Comparison of ENCODE assay signal across 8 mouse cellular contexts in the genomic region with DNA sequence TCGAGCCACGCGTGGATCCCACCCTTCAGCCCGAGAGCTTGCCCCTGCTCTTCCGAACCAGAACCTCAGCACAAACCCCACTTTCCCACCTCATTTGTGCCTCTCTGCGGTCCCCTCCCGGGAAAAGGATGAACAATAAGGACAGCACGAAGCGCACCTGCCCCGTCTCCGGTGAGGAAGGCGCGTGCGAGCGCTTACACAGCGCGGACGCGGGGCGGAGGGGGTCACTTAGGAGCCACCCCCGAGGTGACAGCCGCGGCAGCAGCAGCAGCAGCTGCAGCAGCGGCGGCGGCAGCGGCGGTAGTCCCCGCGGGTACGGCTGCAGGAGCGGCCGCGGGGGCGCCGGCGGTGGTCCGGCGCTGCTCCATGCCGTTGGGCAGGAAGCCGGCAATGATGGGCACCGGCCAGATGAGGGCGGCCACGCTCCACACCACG. TPM values are rescaled to one million over a fixed set of nuclear protein-coding genes. Genes with fewer than 3 reads are reported as not detected.
DNase-seq lines count a peak whose midpoint lies in the region; ATAC-seq and TF ChIP-seq lines count a peak whose summit lies in the region.

No protein-coding gene starts in this region.

- H3K9ac ChIP-seq in embryonic facial prominence, embryonic 12.5 days: peak overlapping the region; percentile 67
- peak overlapping the region; percentile 79 for H3K9ac ChIP-seq in midbrain, embryonic 13.5 days (replicated peaks)
- H3K9ac ChIP-seq in stomach, embryonic 15.5 days: peak overlapping the region; percentile 52

- WGBS in embryonic facial prominence, embryonic 12.5 days: under 1% methylated on average over 44 of the region's 45 CpGs
- under 1% methylated on average over 45 of the region's 45 CpGs for WGBS in midbrain, embryonic 13.5 days
- WGBS in stomach, embryonic 15.5 days: 2% methylated on average over 44 of the region's 45 CpGs

- CTCF ChIA-PET in Patski (lab: Charles Lee): interaction anchor here (0.6 to 8.4 kb wide), 7 partner anchors 16 to 186 kb away, joined by 3 to 90 read pairs (median 3); no protein-coding TSS in a partner anchor

- H3K27me3 ChIP-seq in Patski: peaks cover 14% of the 10 kb centered on the region
- peaks cover 11% of the 10 kb centered on the region for H3K27me3 ChIP-seq in embryonic facial prominence, embryonic 12.5 days
- H3K27me3 ChIP-seq in midbrain, embryonic 13.5 days: peaks cover 35% of the 10 kb centered on the region
- H3K27me3 ChIP-seq in stomach, embryonic 15.5 days (replicated peaks): no peaks in the 10 kb centered on the region; the same call in 1 of the 2 replicates

- POLR2A ChIA-PET in Patski (lab: Charles Lee): no interaction called here

- ATAC-seq in cerebellum, adult (ENCODE audit: insufficient number of reproducible peaks, low FRiP score, low TSS enrichment): peak; percentile 26; the same call in 1 of the 2 replicates
- peak; percentile 34 for ATAC-seq in Patski
- ATAC-seq in embryonic facial prominence, embryonic 12.5 days (ENCODE audit: insufficient number of reproducible peaks, insufficient read depth, low FRiP score, low TSS enrichment): no peak; the same call in 1 of the 2 replicates
- ATAC-seq in midbrain, embryonic 13.5 days: no peak; the same call in 1 of the 2 replicates
- ATAC-seq in stomach, embryonic 15.5 days (ENCODE audit: insufficient read depth, low FRiP score, low read depth): peak; percentile 12; the same call in 1 of the 2 replicates

- DNase-seq in cerebellum, adult 9-11 months: no peak
- DNase-seq in Patski (ENCODE audit: low read depth, low spot score): no peak
- peak; percentile 90 for DNase-seq in heart, postnatal 4 days
- DNase-seq in left cerebral cortex, postnatal 4 days: peak; percentile 91

- H3K27ac ChIP-seq in embryonic facial prominence, embryonic 12.5 days: no peak overlapping the region
- H3K27ac ChIP-seq in midbrain, embryonic 13.5 days: peak overlapping the region; percentile 82
- H3K27ac ChIP-seq in stomach, embryonic 15.5 days: no peak overlapping the region

- intact Hi-C loops in left cerebral cortex, postnatal 4 days (cut with DNase I): loop anchor here (2.0 kb wide), 1 partner anchor 181 kb away; no protein-coding TSS in a partner anchor

- no peaks in the 10 kb centered on the region for H3K36me3 ChIP-seq in embryonic facial prominence, embryonic 12.5 days
- H3K36me3 ChIP-seq in midbrain, embryonic 13.5 days: no peaks in the 10 kb centered on the region
- no peaks in the 10 kb centered on the region for H3K36me3 ChIP-seq in stomach, embryonic 15.5 days

- peak overlapping the region; percentile 55 for H3K4me3 ChIP-seq in embryonic facial prominence, embryonic 12.5 days
- H3K4me3 ChIP-seq in midbrain, embryonic 13.5 days (replicated peaks): peak overlapping the region; percentile 74
- peak overlapping the region; percentile 83 for H3K4me3 ChIP-seq in stomach, embryonic 15.5 days (replicated peaks)

- in situ Hi-C loops in Patski (cut with MboI; ENCODE audit: low pct_unique_long_range_greater_than_20kb): loop anchor here (5.0 to 25.0 kb wide), 4 partner anchors 88 to 522 kb away; partner anchors contain the start of genes Sacm1l and Topaz1

- peak; percentile 100 for TF ChIP-seq CTCF in Patski (IDR thresholded peaks at IDR 0.05)

- no peaks in the 10 kb centered on the region for H3K4me1 ChIP-seq in embryonic facial prominence, embryonic 12.5 days
- H3K4me1 ChIP-seq in midbrain, embryonic 13.5 days (replicated peaks): no peaks in the 10 kb centered on the region
- peaks cover 5% of the 10 kb centered on the region; the same call in 1 of the 2 replicates for H3K4me1 ChIP-seq in stomach, embryonic 15.5 days

- H3K4me2 ChIP-seq in embryonic facial prominence, embryonic 12.5 days (replicated peaks): peak overlapping the region; percentile 90
- H3K4me2 ChIP-seq in midbrain, embryonic 13.5 days (replicated peaks): peak overlapping the region; percentile 87
- peak overlapping the region; percentile 99 for H3K4me2 ChIP-seq in stomach, embryonic 15.5 days

- H3K9me3 ChIP-seq in embryonic facial prominence, embryonic 12.5 days: no peaks in the 10 kb centered on the region
- no peaks in the 10 kb centered on the region for H3K9me3 ChIP-seq in midbrain, embryonic 13.5 days
- H3K9me3 ChIP-seq in stomach, embryonic 15.5 days: no peaks in the 10 kb centered on the region

RNA-seq across cellular contexts. Expression of gene Tmem158, which starts 1.1 kb away (rescaled TPM):
- polyA plus RNA-seq in Patski (2021): 5.1 TPM
- 11.1 and 11.3 TPM in 2 replicates for polyA plus RNA-seq in embryonic facial prominence, embryonic 12.5 days (2016; fragmentation: Nextera tagmentation; extraction: Ambion mirVana)
- 10 to 100 TPM; 24.7 to 25.4 TPM for total RNA-seq in heart, postnatal 4 days (2021)
- 100 to 1,000 TPM; 124 to 132 TPM for total RNA-seq in left cerebral cortex, postnatal 4 days (2021)
- 14.0 and 17.0 TPM in 2 replicates for polyA plus RNA-seq in midbrain, embryonic 13.5 days (2015; fragmentation: Nextera tagmentation; extraction: Ambion mirVana)
- polyA plus RNA-seq in stomach, embryonic 15.5 days (2015; fragmentation: Nextera tagmentation; extraction: Ambion mirVana): 14.9 and 17.1 TPM in 2 replicates

RNA-seq across cellular contexts. Expression of gene Cdcp1, which starts 43.6 kb away (rescaled TPM):
- polyA plus RNA-seq in Patski (2021): not detected
- 6.2 and 6.3 TPM in 2 replicates for polyA plus RNA-seq in embryonic facial prominence, embryonic 12.5 days (2016; fragmentation: Nextera tagmentation; extraction: Ambion mirVana)
- under 1 TPM; 0.10 to 0.25 TPM for total RNA-seq in heart, postnatal 4 days (2021)
- under 1 TPM; 0.20 to 0.30 TPM for total RNA-seq in left cerebral cortex, postnatal 4 days (2021)
- 0.04 and 0.05 TPM in 2 replicates for polyA plus RNA-seq in midbrain, embryonic 13.5 days (2015; fragmentation: Nextera tagmentation; extraction: Ambion mirVana)
- 13.5 and 15.3 TPM in 2 replicates for polyA plus RNA-seq in stomach, embryonic 15.5 days (2015; fragmentation: Nextera tagmentation; extraction: Ambion mirVana)

Comparison
In these comparisons a context has a peak if more than half of its experiments do, and no peak if none do; other contexts are left out.
1. ATAC-seq: peak in cerebellum, adult (single experiment), Patski (single experiment) and stomach, embryonic 15.5 days (single experiment); none in embryonic facial prominence, embryonic 12.5 days (single experiment) and midbrain, embryonic 13.5 days (single experiment).
2. DNase-seq: peak in heart, postnatal 4 days (single experiment) and left cerebral cortex, postnatal 4 days (single experiment); none in cerebellum, adult 9-11 months (single experiment) and Patski (single experiment).
3. Peak in every context shown above with its lines, with median percentiles within 50 percentile points of each other: H3K4me2 ChIP-seq, H3K4me3 ChIP-seq and H3K9ac ChIP-seq.